Mouse (Mus musculus): ENCODE data around the gene Ern1. TPM values are rescaled to one million over a fixed set of nuclear protein-coding genes. Genes with fewer than 3 reads are reported as not detected.

The Ern1 gene
- polyA plus RNA-seq, 1 experiment from 2014 or later: 8.2 TPM

DNA sequence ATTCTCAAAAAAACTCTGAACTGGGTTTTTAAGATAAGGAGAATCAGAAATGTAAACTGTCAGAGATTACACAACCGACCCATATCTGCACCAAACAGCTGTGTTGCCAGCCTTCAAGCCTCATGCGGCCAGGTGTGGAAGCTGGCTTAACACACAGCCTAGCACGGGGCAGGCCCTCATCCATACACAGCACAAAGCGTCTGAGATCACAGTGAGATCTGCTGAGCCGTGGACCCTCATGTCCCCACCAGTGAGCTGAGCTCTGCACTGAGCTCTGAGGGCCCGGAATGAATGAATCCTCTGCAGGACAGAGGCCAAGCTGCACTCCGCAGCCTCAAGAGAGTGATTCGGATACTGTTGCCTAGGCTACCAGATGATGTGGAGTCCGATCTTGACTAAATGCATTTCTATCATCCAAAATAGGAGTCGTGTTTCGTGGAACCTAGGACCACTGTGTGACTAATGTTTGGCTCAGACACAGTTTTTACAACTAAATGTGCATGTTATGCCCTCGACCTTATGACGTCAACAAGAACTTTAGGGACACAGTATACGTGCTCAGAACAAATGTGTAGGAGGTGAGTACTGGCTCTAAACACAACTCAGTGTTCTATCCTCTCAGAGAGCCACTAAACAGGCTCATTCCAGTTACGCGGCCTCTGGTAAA lies 27.6 kb upstream of the Ern1 start:
- peaks cover 10% of the 10 kb centered on the region for H3K36me3 ChIP-seq
- peaks cover 54% of the 10 kb centered on the region for H3K4me1 ChIP-seq
- H3K4me3 ChIP-seq: no peak overlapping the region
- H3K27me3 ChIP-seq (ENCODE audit: low read depth, poor library complexity, severe bottlenecking): no peaks in the 10 kb centered on the region
- WGBS: 84% methylated on average over 16 of the region's 16 CpGs
- DNase-seq (ENCODE audit: low spot score): no peak
- peak overlapping the region; percentile 61 for H3K27ac ChIP-seq
- H3K9me3 ChIP-seq (replicated peaks): no peaks in the 10 kb centered on the region

GRCm38 (mm10) chr11:106514446-106514845 lies 26.8 kb upstream of the Ern1 start:
- Histone ChIP-seq H3K36me3 (peaks cover 15% of the 10 kb centered on the region), H3K27me3 (ENCODE audit: low read depth, poor library complexity, severe bottlenecking) (no peaks in the 10 kb centered on the region), H3K4me3 (no peak overlapping the region), H3K9me3 (replicated peaks) (no peaks in the 10 kb centered on the region), H3K4me1 (peaks cover 47% of the 10 kb centered on the region), H3K27ac (peak overlapping the region; percentile 61; the same call in 1 of the 2 replicates)
- DNase-seq (ENCODE audit: low spot score): no peak
- 33% methylated on average over 5 of the region's 5 CpGs for WGBS

- WGBS: 54% methylated on average over 2 of the region's 2 CpGs
Observed at GRCm38 (mm10) chr11:106513166-106513565, 25.5 kb upstream of the Ern1 start.

GRCm38 (mm10) chr11:106512006-106512390 lies 24.3 kb upstream of the Ern1 start:
- H3K27ac ChIP-seq: no peak overlapping the region
- no peaks in the 10 kb centered on the region for H3K9me3 ChIP-seq (replicated peaks)
- H3K36me3 ChIP-seq: peaks cover 29% of the 10 kb centered on the region
- 93% methylated on average over 7 of the region's 7 CpGs for WGBS
- no peaks in the 10 kb centered on the region for H3K27me3 ChIP-seq (ENCODE audit: low read depth, poor library complexity, severe bottlenecking)
- H3K4me1 ChIP-seq: peaks cover 22% of the 10 kb centered on the region
- H3K4me3 ChIP-seq: no peak overlapping the region
- DNase-seq (ENCODE audit: low spot score): no peak

More at GRCm38 (mm10) chr11:106513166-106513565, 25.5 kb upstream of the Ern1 start:
- Histone ChIP-seq H3K27me3 (ENCODE audit: low read depth, poor library complexity, severe bottlenecking) (no peaks in the 10 kb centered on the region), H3K4me3 (no peak overlapping the region), H3K4me1 (peaks cover 34% of the 10 kb centered on the region), H3K9me3 (replicated peaks) (no peaks in the 10 kb centered on the region), H3K36me3 (peaks cover 28% of the 10 kb centered on the region), H3K27ac (no peak overlapping the region)
- no peak for DNase-seq (ENCODE audit: low spot score)

DNA sequence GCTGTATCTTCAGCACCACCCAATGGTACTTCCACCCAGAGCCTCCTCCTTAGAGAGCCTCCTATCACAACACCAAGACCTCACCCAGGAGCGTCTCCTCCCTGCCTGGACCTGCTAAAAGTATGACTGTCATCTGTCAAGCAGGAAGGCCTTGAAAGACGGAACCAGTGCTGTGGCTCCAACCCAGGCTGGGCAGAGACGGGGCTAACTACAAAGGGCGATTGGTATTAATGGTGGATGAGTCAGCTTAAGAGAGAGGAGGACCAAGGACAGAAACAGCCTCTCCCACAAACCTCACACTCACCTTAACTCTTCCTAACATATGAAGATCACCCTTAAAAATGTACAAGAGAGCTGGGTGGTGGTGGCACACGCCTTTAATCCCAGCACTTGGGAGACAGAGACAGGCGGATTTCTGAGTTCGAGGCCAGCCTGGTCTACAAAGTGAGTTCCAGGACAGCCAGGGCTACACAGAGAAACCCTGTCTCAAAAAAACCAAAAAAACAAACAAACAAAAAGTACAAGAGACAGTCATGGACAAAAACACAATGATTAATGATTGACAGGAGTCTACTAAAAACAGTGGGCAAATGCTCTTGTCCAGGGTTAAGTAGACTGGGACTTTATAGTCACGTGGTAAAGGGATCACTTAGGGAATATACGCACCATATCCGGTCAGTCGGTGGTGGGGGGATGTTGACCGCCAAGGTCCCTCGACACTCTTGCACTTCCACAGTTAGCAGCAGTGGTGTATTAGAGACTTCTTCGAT lies 23.8 kb upstream of the Ern1 start:
- Histone ChIP-seq H3K27me3 (ENCODE audit: low read depth, poor library complexity, severe bottlenecking) (no peaks in the 10 kb centered on the region), H3K9me3 (replicated peaks) (no peaks in the 10 kb centered on the region), H3K4me3 (no peak overlapping the region), H3K27ac (no peak overlapping the region), H3K4me1 (peaks cover 21% of the 10 kb centered on the region), H3K36me3 (peaks cover 32% of the 10 kb centered on the region)
- no peak for DNase-seq (ENCODE audit: low spot score)
- 92% methylated on average over 14 of the region's 14 CpGs for WGBS

DNA sequence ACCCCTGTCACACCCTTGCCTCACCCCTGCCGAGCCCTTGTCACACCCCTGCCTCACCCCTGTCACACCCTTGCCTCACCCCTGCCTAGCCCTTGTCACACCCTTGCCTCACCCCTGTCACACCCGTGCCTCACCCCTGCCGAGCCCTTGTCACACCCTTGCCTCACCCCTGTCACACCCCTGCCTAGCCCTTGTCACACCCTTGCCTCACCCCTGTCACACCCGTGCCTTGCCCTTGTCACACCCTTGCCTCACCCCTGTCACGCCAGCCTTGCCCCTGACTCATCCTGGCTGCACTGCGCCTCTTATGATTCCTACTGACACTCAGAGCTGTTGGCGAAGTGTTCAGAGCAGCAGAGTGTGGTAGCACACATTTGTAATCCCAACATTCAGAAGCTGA lies 20.0 kb upstream of the Ern1 start:
- Histone ChIP-seq H3K4me1 (0 out of 2 replicates have a peak, but pooled peaks cover 2% of the 10 kb centered on the region), H3K36me3 (peaks cover 36% of the 10 kb centered on the region), H3K27me3 (ENCODE audit: low read depth, poor library complexity, severe bottlenecking) (no peaks in the 10 kb centered on the region), H3K4me3 (no peak overlapping the region), H3K27ac (no peak overlapping the region), H3K9me3 (replicated peaks) (no peaks in the 10 kb centered on the region)
- 90% methylated on average over 7 of the region's 7 CpGs for whole genome bisulfite sequencing
- DNase-seq (ENCODE audit: low spot score): no peak

DNA sequence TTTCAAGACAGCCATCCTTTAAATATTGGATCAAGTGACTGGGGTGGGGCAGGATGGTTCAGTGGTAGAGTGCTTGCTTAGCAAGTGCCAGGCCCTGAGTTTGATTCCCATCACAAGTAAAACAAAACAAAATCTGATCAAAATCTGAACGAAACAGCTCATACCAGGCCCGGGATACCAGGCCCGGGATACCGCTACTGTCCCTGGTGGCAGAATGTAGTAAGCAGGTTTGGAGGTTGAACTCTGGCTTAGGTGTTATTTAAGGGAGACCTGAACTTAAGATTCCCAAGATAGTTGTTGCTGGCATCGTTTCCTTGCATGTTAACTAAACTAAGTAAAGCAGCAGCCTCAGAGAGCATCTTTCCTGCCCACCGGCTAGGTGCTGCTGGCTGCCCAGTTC lies 18.6 kb upstream of the Ern1 start:
- H3K4me3 ChIP-seq: no peak overlapping the region
- H3K36me3 ChIP-seq: peaks cover 29% of the 10 kb centered on the region
- WGBS: 88% methylated on average over 6 of the region's 6 CpGs
- peaks cover 10% of the 10 kb centered on the region for H3K4me1 ChIP-seq
- H3K27ac ChIP-seq: no peak overlapping the region
- no peaks in the 10 kb centered on the region for H3K27me3 ChIP-seq (ENCODE audit: low read depth, poor library complexity, severe bottlenecking)
- no peaks in the 10 kb centered on the region for H3K9me3 ChIP-seq (replicated peaks)
- DNase-seq (ENCODE audit: low spot score): no peak

GRCm38 (mm10) chr11:106504129-106504528 lies 16.5 kb upstream of the Ern1 start:
- Histone ChIP-seq H3K27me3 (ENCODE audit: low read depth, poor library complexity, severe bottlenecking) (no peaks in the 10 kb centered on the region), H3K4me3 (no peak overlapping the region), H3K9me3 (replicated peaks) (no peaks in the 10 kb centered on the region), H3K36me3 (peaks cover 17% of the 10 kb centered on the region), H3K27ac (no peak overlapping the region), H3K4me1 (peaks cover 16% of the 10 kb centered on the region)
- no peak for DNase-seq (ENCODE audit: low spot score)

- no peak overlapping the region for H3K27ac ChIP-seq
- no peaks in the 10 kb centered on the region for H3K9me3 ChIP-seq (replicated peaks)
- WGBS: 83% methylated on average over 4 of the region's 4 CpGs
Observed at GRCm38 (mm10) chr11:106503425-106503717, 15.7 kb upstream of the Ern1 start.

DNA sequence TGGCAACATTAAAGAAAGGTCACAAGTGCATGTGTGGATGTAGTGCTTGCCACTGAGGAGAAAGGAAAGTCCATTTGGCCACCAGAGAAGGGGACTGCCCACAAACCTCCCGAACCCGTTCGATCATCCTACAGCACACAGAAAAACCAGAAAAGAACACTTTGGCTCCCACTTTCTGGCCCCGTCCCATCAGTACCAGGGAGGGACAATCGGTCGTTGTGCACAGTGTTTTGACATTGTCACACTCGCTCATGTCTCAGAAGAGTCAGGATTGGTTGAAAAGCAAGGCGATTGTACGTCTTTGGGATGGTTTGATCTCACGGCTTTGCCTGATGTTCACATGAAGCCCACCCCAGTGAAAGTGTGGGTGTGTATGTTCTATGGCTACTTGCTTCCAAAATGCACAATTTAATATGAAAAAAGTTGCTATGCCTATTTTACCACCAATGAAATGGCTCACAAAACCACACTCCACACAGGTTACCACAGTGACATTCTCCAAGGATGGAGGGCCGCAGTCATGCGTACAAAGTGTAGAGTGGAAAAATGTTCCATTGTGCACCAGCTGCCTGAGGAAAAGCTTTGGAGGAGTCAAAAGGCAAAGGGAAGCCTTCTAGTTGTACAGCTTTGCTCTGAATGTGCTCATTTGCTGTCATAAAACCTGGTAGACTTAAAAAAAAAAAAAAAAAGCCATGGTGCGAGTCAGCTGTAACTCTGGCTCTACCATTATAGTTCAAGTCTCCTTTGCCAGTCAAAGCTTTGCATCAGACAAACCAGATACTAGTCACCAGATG lies 15.2 kb upstream of the Ern1 start:
- no peak for DNase-seq (ENCODE audit: low spot score)
- H3K9me3 ChIP-seq (replicated peaks): no peaks in the 10 kb centered on the region
- no peak overlapping the region for H3K4me3 ChIP-seq

More at GRCm38 (mm10) chr11:106503425-106503717, 15.7 kb upstream of the Ern1 start:
- Histone ChIP-seq H3K4me1 (peaks cover 20% of the 10 kb centered on the region), H3K27me3 (ENCODE audit: low read depth, poor library complexity, severe bottlenecking) (no peaks in the 10 kb centered on the region), H3K36me3 (peaks cover 10% of the 10 kb centered on the region), H3K4me3 (no peak overlapping the region)
- no peak for DNase-seq (ENCODE audit: low spot score)

GRCm38 (mm10) chr11:106502159-106502505 lies 14.5 kb upstream of the Ern1 start:
- H3K36me3 ChIP-seq: peaks cover 7% of the 10 kb centered on the region; the same call in 1 of the 2 replicates
- H3K9me3 ChIP-seq (replicated peaks): no peaks in the 10 kb centered on the region
- H3K27ac ChIP-seq: peak overlapping the region; percentile 99
- no peaks in the 10 kb centered on the region for H3K27me3 ChIP-seq (ENCODE audit: low read depth, poor library complexity, severe bottlenecking)
- H3K4me3 ChIP-seq: peak overlapping the region; percentile 87
- peaks cover 21% of the 10 kb centered on the region for H3K4me1 ChIP-seq
- DNase-seq (ENCODE audit: low spot score): no peak

More for the DNA sequence above, 15.2 kb upstream of the Ern1 start:
- Histone ChIP-seq H3K4me1 (peaks cover 21% of the 10 kb centered on the region), H3K27me3 (ENCODE audit: low read depth, poor library complexity, severe bottlenecking) (no peaks in the 10 kb centered on the region), H3K27ac (0 out of 2 replicates have a peak overlapping the region, but pooled peaks have one; percentile 99), H3K36me3 (peaks cover 7% of the 10 kb centered on the region; the same call in 1 of the 2 replicates)
- WGBS: 71% methylated on average over 13 of the region's 13 CpGs

- H3K4me1 ChIP-seq: peaks cover 21% of the 10 kb centered on the region
- H3K4me3 ChIP-seq: peak overlapping the region; percentile 87
- H3K27ac ChIP-seq: peak overlapping the region; percentile 99
- WGBS: 2% methylated on average over 22 of the region's 22 CpGs
- H3K27me3 ChIP-seq (ENCODE audit: low read depth, poor library complexity, severe bottlenecking): no peaks in the 10 kb centered on the region
- peaks cover 5% of the 10 kb centered on the region; the same call in 1 of the 2 replicates for H3K36me3 ChIP-seq
- peak; percentile 74 for DNase-seq (ENCODE audit: low spot score)
- H3K9me3 ChIP-seq (replicated peaks): no peaks in the 10 kb centered on the region
Observed at GRCm38 (mm10) chr11:106501308-106502158, 13.9 kb upstream of the Ern1 start.
